In genomic region chr2:92940963-92941362, GRCm38 (mm10) we compare ENCODE assay signal across 17 mouse cellular contexts. TPM values are rescaled to one million over a fixed set of nuclear protein-coding genes. Genes with fewer than 3 reads are reported as not detected.
DNase-seq lines count a peak whose midpoint lies in the region; ATAC-seq and TF ChIP-seq lines count a peak whose summit lies in the region.
"Had no signal": no experiment of that assay in that cellular context is flagged by ENCODE, and none has a peak within 500 bp of the region (broad histone marks: within the 10 kb centered on the region; RNA-seq: fewer than 3 reads in every experiment).

No protein-coding gene starts in this region.

- H3K4me3 ChIP-seq in left cerebral cortex, adult 2 months, result no peak overlapping the region
- H3K4me3 ChIP-seq in cortical plate, adult 2 months (ENCODE audit: insufficient read depth, low read length), result no peak overlapping the region
- H3K4me3 ChIP-seq: embryonic facial prominence, embryonic 12.5 days; forebrain, embryonic 13.5 days; forebrain, embryonic 15.5 days had no signal

- no peak for TF ChIP-seq CTCF in left cerebral cortex, adult 2 months (IDR thresholded peaks at IDR 0.05)
- TF ChIP-seq CTCF in cortical plate, adult 2 months (IDR thresholded peaks at IDR 0.05; ENCODE audit: extremely low read depth, insufficient read depth, low read length), result no peak

- H3K4me1 ChIP-seq in cortical plate, adult 2 months (ENCODE audit: control insufficient read depth, insufficient read depth, low read length), result peaks cover 10% of the 10 kb centered on the region
- H3K4me1 ChIP-seq: embryonic facial prominence, embryonic 12.5 days; forebrain, embryonic 13.5 days; forebrain, embryonic 15.5 days had no signal

- intact Hi-C loops in left cerebral cortex, adult 2 months (cut with DNase I), result no loop called here
- intact Hi-C loops in left cerebral cortex, postnatal 36 days (cut with DNase I), result no loop called here
- intact Hi-C loops in heart, postnatal 10 days (cut with DNase I), result no loop called here

- TF ChIP-seq POLR2A in cortical plate, adult 2 months (IDR thresholded peaks at IDR 0.05; ENCODE audit: extremely low read depth, insufficient read depth, low read length), result no peak

- ATAC-seq in frontal cortex, adult (ENCODE audit: low TSS enrichment), result peak; percentile 62
- ATAC-seq: forebrain, embryonic 13.5 days; forebrain, embryonic 15.5 days; forebrain, postnatal 0 days had no signal

- H3K27ac ChIP-seq in left cerebral cortex, adult 2 months, result peak overlapping the region; percentile 93
- peak overlapping the region; percentile 92 for H3K27ac ChIP-seq in cortical plate, adult 2 months (ENCODE audit: insufficient read depth, low read length)
- H3K27ac ChIP-seq: embryonic facial prominence, embryonic 12.5 days; forebrain, embryonic 13.5 days; forebrain, embryonic 15.5 days had no signal

- DNase-seq in frontal cortex, postnatal 25 days (ENCODE audit: low spot score in 2 of 2), result no peak
- DNase-seq in left cerebral cortex, adult 2 months (ENCODE audit: extremely low spot score in 1 of 2, low spot score in 2 of 2), result no peak
- no peak for DNase-seq in left cerebral cortex, postnatal 36 days (ENCODE audit: low spot score in 2 of 2)
- DNase-seq in heart, postnatal 10 days, result no peak
- DNase-seq in spleen, adult 18-20 months, result no peak
- DNase-seq: adrenal gland, adult 2 months; adrenal gland, postnatal 10 days; adrenal gland, postnatal 25 days; cerebellum, adult 8-10 months; embryo, embryonic 11 days; forebrain, postnatal 0 days had no signal

RNA-seq across cellular contexts. Expression of gene Syt13, which starts 26.1 kb away (rescaled TPM):
- 100 to 1,000 TPM; 190 to 210 TPM for total RNA-seq in left cerebral cortex, adult 2 months (2021)
- total RNA-seq in left cerebral cortex, postnatal 36 days (2021), result 100 to 1,000 TPM; 174 to 218 TPM
- polyA plus RNA-seq in cortical plate, adult 2 months (2012; rRNA removed), result 146 and 160 TPM in 2 replicates
- total RNA-seq in heart, postnatal 10 days (2021), result under 1 TPM; 0.07 to 0.48 TPM
- total RNA-seq: MEL had no signal

Comparison
In these comparisons a context has a peak if more than half of its experiments do, and no peak if none do; other contexts are left out.
1. RNA of gene Syt13, which starts 26.1 kb away (total RNA-seq): 174 to 218 TPM in left cerebral cortex, postnatal 36 days and 190 to 210 TPM in left cerebral cortex, adult 2 months; 0.07 to 0.48 TPM in heart, postnatal 10 days; every median in the first group is over 100 times any median in the second.